Mouse (Mus musculus) urinary bladder, adult 18-20 months (tissue): ENCODE measurements around the gene Spdya.
"Not testable (repeated sequence)": the region's sequence is repeated elsewhere in the genome, so short reads cannot be mapped to it uniquely, and the experiment has no call there.

Source experiments
- DNase-seq, 2 experiments: peaks; one replicate each; pipeline ENCODE4 v3.0.0; 2022; ENCODE audit warnings: low spot score in 2 of 2, mixed read lengths in 2 of 2

Spdya gene

GRCm38 (mm10) chr17:71551757-71552451, at the start of gene Spdya:
TSS of gene Spdya (plus strand) at chr17:71552061.
- peak; percentile 72 to 73 for DNase-seq

GRCm38 (mm10) chr17:71506832-71507231, 45.0 kb upstream of the Spdya start:
- DNase-seq, result no peak

GRCm38 (mm10) chr17:71510297-71510696, 41.6 kb upstream of the Spdya start:
- no peak for DNase-seq

DNA sequence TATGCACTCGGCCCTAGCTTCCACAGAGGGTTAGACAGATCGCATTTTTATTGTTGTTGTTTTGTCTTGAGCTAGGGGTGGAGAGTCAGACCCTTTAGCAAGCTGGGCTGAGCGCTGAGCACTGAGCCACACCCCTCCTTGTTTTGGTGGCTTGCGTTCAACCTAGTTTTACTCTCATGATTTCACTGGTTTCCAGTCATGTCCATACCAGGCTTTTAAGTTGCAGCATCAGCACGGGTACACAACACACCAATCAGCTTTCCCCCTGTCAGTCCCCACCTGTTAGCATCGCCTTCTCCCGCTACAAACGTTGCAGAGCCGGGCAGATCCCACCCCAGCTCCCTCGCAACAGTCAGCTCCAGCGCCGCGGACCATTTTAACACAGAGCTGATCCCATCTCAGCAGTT, 25.6 kb upstream of the Spdya start:
- no peak for DNase-seq

DNA sequence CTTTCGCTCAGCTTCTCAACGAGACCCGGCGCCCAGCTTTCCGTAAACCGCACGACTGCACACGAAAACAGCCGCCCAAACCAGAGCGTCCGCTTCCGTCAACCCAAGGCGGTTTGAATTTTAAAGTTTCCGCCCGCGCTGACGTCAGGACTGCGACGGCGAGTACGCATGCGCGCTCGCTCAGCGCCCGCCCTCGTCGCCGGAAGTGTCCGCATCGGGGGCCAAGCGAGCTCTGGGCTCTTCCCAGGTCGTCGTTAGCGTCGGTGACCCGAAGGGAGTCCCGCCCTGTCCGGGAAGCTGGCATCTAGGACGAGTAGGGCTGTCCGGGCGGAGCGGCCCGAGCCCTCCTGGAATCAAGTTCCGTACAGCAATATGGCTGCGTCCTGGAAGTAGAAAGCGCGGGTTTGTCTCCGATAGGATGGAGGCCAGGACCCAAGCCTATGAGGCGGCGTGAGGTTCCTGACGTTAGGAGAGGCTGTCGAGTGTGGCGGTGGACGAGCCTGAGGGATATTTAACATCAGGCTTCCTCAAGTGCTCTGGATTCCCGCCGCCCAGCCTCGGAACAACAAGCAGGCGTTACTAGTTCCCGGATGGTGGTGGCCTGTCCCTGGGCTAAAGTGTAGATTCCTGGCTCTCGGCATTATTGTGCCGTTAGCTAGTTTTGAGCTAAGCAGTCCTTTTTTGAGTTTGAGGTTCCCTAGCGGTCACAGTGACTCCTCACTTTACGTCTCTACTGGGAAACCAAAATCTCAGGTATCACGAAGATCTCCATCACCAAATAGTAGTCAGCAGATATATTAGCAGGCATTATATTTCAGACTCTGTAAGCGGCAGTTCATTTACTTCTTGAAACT, 24.9 kb upstream of the Spdya start, which contains the start of gene Ndc80:
Gene Ndc80, minus strand, starts transcription at position 147 of the 854 bp plus-strand sequence.
- DNase-seq, result peak; percentile 80 to 92

- DNase-seq, result no peak
These were observed 23.8 kb upstream of the Spdya start for GRCm38 (mm10) chr17:71528042-71528441.

DNA sequence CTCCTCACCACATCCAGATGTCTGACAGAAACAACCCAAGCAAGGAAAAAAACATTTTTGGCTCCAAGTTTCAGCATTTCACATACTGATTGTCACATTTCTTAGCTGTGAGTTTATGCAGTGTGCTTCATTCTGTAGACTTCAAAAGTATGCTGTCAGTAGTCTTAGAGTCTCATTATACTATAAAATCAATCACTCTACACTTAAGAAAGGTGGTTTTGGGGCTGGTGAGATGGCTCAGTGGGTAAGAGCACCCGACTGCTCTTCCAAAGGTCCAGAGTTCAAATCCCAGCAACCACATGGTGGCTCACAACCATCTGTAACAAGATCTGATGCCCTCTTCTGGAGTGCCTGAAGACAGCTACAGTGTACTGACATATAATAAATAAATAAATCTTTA, 16.3 kb upstream of the Spdya start:
- not testable (repeated sequence) for DNase-seq

GRCm38 (mm10) chr17:71537164-71537563, 14.7 kb upstream of the Spdya start:
- DNase-seq, result no peak

GRCm38 (mm10) chr17:71548586-71548985, 3.3 kb upstream of the Spdya start:
- DNase-seq, result no peak

DNA sequence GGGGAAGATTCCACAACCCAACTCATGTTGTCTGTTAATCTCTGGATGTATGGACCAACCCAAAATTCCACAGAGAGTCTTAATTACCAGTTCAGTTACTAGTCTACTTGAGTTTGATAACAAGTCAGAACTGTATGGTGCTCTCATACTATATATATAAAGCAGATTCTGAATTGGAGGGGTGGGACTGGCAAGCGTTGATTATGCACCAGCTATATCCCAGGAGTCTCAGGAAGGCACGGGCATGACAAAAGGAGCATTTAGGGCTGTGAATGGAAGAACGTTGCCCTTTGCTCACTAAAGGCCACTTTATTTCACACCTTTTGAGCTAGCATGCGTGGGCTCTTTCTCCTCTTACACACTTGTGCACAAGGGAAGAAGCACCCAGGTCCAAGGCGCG, 511 bp upstream of the Spdya start:
- DNase-seq, result no peak

DNA sequence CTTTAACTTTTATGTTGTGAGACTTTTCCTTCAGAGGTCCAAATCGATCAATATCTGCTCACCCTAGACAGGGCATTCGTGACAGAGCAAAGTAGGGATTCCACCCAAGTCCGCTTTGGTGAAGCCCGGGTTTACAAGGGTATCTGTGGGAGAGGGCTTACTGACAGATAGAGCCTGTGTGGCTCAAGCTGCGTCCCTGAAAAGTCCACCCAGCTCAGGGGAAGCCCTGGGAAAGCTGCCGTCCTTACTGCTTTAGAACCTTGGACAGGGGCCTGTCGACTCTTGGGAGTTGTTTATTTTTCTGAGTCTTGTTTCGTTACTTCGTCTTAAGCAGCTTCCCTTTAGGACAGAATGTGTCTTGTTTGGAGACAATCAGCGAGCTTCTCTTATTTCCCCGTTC, 1.0 kb downstream of the Spdya start:
- DNase-seq, result no peak

DNA sequence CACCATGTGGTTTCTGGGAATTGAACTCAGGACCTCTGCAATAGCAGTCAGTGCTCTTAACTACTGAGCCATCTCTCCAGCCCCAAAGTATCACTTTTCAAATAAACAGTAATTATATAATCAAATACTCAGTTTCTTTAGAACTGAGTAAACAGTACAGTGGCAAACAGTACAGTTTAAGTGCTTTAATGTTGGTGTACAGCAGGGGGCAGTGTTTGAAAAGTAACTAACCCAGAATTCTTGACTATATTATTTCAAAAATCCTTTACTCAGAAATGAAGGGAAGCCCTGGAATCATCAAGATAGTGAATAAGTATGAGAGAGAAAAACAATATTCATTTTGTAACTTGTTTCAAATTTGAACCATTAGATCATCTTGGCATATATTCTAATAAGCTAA, 9.8 kb downstream of the Spdya start:
- no peak for DNase-seq

DNA sequence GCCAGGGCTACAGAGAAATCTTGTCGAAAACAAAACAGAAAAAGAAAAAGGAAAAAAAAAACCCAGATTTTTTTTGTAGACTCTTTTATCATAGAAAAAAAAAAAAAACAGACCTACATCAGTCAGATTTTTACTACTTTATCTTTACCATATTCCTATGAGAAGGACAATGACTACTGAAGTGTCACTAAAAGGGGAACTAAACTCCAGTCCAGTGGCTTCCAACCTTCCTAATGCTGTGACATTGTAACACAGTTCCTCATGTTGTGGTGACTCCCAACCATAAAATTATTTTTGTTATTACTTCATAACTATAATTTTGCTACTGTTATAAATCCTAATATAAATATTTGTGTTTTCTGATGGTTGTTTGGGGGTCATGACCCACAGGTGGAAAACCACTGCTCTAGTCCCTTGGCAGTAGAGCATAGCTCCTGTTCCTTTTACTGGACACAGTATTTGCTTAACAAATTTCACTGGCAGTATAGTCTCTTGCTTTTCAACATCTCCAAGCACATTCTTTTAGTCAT, 27.4 kb downstream of the Spdya start:
- DNase-seq, result no peak

GRCm38 (mm10) chr17:71597881-71598658, 46.2 kb downstream of the Spdya start:
- DNase-seq, result peak in 1 of 2 experiments; percentile 5

DNA sequence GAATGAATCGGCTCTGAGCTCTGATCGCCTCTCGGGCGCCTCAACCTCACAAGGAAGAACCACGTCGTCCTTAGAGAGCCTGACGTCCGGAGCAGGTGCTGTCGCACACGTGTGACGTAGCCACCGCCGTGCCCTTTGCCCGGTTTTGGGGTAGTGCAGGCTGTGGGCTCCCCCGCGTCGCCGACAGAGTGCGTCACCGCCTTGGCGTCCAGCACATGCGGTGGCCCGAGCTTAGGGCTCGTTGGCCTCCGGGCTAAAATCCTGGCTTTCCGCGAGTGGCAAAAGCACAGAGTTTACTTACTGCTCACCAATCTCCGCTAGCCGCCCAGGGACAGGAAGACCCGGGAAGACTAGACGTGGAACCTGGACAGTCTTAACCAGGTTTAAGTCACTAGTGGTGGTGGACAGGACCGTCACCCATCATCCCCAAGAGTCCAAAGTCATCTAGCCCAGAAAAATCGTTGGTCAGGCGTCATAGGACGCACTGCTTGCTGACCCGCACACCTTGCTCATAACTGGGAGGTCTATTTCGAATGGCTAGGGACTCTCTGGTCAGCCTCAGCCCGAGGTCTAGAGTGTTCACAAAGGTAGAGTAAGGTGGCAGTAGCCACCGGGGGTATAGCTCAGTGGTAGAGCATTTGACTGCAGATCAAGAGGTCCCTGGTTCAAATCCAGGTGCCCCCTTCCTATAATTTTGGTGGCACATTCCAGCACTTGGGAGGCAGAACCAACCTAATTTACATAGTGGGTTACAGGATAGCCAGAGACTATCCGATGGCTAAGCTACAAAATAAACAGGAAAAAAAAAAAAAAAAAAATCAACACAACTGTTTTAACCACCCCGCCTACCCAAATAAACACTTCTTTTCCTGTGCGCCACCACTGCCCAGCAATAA, 47.0 kb downstream of the Spdya start:
- peak; percentile 75 to 87 for DNase-seq

DNA sequence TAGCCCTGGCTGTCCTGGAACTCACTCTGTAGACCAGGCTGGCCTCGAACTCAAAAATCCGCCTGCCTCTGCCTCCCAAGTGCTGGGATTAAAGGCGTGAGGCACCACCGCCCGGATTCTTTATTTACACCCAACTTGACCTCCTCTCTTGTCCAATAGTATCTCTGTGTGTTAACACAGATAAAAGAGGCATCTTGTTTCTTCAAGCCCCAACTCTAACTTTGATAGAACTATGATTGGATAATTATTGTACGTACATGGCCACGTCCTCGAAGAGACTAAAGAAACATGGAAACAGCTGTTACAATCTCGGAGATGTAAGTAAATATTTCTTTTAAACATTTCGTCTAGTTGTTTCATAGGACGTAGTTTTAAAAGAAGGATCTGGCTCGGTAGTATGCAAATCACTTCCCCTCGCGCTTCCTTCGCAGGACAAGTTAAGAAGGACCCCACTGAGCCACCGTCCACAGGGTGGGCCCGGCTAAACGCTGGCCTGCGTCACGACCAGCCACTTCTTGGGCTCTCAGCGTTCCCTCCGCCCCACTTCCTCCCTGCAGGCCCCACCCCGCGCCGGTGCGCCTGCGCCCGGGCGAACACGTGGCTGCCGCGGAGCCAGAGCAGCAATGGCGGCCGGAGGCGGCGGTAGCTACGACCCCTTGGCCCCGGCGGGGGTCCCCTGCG, 63.9 kb downstream of the Spdya start, which contains the start of gene Wdr43:
Gene Wdr43, plus strand, starts transcription at position 258 of the 681 bp plus-strand sequence.
- DNase-seq, result peak; percentile 90 to 94

DNA sequence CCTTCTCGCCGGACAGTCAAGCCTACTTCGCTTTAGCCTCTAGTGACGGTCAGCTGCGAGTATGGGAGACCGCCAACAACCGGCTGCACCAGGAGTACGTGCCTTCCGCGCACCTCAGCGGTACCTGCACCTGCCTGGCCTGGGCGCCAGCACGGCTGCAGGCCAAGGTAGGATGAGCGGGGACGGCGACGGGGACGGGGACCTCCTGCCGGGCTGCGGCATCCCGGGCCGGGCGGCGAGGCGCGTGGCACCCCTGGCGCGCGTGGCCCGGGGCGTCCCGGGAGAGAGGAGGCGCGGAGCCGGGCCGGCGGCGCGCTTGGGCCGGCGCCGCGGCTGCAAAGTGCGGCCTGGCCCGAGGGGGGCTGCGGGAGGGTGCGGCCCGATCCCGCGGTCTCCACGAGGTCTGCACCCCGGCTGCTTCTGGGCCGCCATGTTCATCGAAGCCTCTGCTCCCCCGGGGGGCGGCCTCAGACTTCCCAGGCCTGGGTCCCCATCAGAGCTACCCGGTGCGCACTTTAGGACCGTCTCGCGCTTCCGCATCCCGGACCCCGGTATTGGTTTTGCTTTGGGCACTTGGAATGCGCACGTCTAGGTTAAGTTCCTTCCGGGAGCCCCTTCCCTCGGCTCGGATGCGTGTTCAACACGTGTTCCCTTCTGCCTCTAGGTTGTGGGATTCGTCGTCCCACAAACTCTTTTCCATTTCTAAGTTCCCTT, 64.6 kb downstream of the Spdya start:
- peak in 1 of 2 experiments; percentile 18 for DNase-seq

GRCm38 (mm10) chr17:71617033-71617362, 65.1 kb downstream of the Spdya start:
- no peak for DNase-seq

DNA sequence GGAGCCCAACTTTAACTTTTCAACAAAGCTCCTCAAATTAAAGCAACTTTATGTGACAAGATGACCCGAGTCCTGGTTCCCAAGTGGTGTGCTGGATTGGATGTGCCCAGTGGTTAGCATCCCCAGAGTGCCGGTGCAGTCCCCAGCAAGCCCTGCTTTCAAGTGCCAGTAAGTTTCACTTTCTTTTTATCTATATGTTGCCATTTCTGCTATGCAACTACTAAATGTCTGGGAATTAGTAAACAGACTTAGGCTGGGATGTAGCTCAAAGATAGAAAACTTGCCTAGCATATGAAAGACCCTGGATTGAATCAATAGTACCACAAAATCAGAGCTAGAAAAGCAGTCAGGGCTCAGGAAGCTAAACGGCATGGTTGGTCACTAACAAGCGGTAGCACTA, 66.1 kb downstream of the Spdya start:
- no peak for DNase-seq

DNA sequence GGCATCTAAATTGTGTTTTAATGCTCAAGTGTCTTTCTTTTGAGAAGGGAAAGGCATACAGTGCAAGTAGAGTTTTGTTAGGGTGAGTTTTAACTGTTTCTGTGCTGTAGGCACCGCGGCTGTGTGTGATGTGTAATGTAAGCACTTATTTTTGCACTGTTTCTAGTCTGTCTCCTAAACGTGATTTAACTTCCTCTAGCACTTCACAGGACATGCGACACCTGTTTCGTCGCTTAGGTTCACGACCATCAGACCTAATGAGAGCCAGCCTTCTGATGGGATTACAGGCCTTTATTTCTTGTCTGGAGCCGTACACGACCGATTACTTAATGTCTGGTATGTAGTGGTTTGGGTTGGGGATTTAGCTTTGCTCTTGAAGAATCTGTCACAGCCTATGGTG, 79.9 kb downstream of the Spdya start:
- no peak for DNase-seq
